Mouse (Mus musculus) heart, adult 2 months (tissue): ENCODE results near the gene Trpm8. TPM values are rescaled to one million over a fixed set of nuclear protein-coding genes. Genes with fewer than 3 reads are reported as not detected.

Source experiments
- DNase-seq, 2 experiments: peaks; one replicate each; pipeline ENCODE4 v3.0.0; 2021
- H3K27ac ChIP-seq: fragments of 200-600 bp; 2 replicates; pipeline ENCODE4 v1.8.1; 2022
- H3K27me3 ChIP-seq: fragments of 200-500 bp; 2 replicates; pipeline ENCODE4 v1.6.1; 2012; ENCODE audit warnings: mild to moderate bottlenecking, low read length, inconsistent platforms, mixed read lengths; ENCODE audit not compliant: control insufficient read depth, insufficient read depth
- H3K36me3 ChIP-seq: fragments of 200-500 bp; 2 replicates; pipeline ENCODE4 v1.6.1; 2012; ENCODE audit warnings: low read length, inconsistent platforms; ENCODE audit not compliant: control insufficient read depth, insufficient read depth
- H3K4me1 ChIP-seq: fragments of 200-500 bp; 2 replicates; pipeline ENCODE4 v1.6.1; 2011; ENCODE audit warnings: low read length; ENCODE audit not compliant: control insufficient read depth, insufficient read depth
- H3K4me3 ChIP-seq: fragments of 200-600 bp; 2 replicates; pipeline ENCODE4 v1.8.1; 2022
- H3K79me2 ChIP-seq: fragments of 200-500 bp; replicated peaks from 2 replicates; pipeline ENCODE4 v1.6.1; 2012; ENCODE audit warnings: mild to moderate bottlenecking, inconsistent platforms, low read length, moderate library complexity, mixed read lengths; ENCODE audit not compliant: control insufficient read depth, insufficient read depth
- H3K9ac ChIP-seq: fragments of 200-500 bp; 2 replicates; pipeline ENCODE4 v1.6.1; 2012; ENCODE audit warnings: low read depth, mild to moderate bottlenecking, control low read depth, inconsistent platforms, low read length, mixed read lengths
- CTCF ChIP-seq: fragments of 200-600 bp; IDR thresholded peaks from 2 replicates; pipeline ENCODE4 v1.8.1; 2022; ENCODE audit warnings: antibody characterized with exemption, mild to moderate bottlenecking, moderate library complexity
- EP300 ChIP-seq: fragments of 200-500 bp; IDR thresholded peaks from 2 replicates; pipeline ENCODE4 v1.6.1; 2011; ENCODE audit warnings: low read depth, low read length, control low read depth; ENCODE audit not compliant: insufficient read depth
- POLR2A ChIP-seq: fragments of 200-500 bp; IDR thresholded peaks from 2 replicates; pipeline ENCODE4 v1.6.1; 2011; ENCODE audit warnings: mild to moderate bottlenecking, low read depth, low read length, control low read depth; ENCODE audit not compliant: insufficient read depth
- WGBS: fragments of 180-500 bp; shearing (Covaris S2); methylation state at CpG from one replicate; pipeline ENCODE4 v1.1.7; 2018; 5-methylcytosine and 5-hydroxymethylcytosine counted together
- intact Hi-C: fragments of 180-260 bp; cut with DNase I; formaldehyde crosslinking; loops from one replicate; pipeline ENCODE4 v1.15.1; 2025
- polyA plus RNA-seq: library from polyadenylated mRNA; depleted of rRNA; stranded (reverse); fragments of >200 nt; gene quantifications from 2 replicates; pipeline ENCODE4 v1.2.3, GENCODE M21; 2012
- total RNA-seq, 2 experiments: library from RNA; stranded (reverse); gene quantifications; 2 replicates each; pipeline ENCODE4 v1.2.3; 2021

The Trpm8 gene
- total and polyA plus RNA-seq, 3 experiments: not detected

DNA sequence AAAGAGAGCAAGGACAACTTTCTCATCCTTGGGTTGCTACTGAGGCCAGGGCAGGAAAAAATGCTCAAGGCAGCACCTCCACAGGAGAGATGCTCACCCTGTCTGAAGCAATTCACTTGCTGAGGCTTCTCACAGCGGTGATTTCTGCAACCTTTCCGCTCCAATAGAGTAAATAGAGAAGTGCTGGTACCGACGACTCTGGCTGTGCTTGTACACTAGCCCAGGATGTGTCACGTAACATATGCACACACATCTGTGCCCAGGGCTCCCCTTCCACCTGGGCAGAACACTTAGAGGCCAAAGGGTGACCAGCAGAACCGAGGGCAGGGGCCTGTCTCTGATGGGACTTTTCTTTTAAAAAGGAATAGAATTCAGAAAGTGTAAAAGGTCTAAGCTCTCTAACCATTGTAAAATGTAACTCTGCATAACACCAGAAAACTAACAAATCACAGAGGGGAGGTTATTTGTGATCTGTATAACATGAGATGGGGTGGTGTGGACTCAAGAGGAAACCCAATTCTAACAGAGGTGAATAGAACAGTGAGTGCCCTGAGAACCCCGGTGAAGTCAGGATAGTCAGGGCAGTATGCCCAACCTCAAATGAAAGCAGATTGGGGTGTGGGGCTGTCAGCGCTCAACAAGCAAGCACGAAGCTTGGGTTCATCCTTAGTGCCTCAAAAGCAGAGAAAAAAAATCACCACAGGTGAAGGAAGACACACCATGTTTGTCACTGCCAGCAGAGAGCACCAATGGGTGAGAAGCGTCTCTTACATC, 16.7 kb upstream of the Trpm8 start:
- peaks cover 3% of the 10 kb centered on the region for H3K4me1 ChIP-seq
- peak in 1 of 2 experiments; percentile 29 for DNase-seq
- no peak overlapping the region for H3K27ac ChIP-seq
- no peaks in the 10 kb centered on the region for H3K27me3 ChIP-seq
- no peaks in the 10 kb centered on the region for H3K36me3 ChIP-seq
- intact Hi-C loops: no loop called here
- no peak overlapping the region for H3K9ac ChIP-seq
- no peaks in the 10 kb centered on the region for H3K79me2 ChIP-seq
- no peak overlapping the region for H3K4me3 ChIP-seq
- TF ChIP-seq CTCF: no peak
- no peak for TF ChIP-seq POLR2A
- TF ChIP-seq EP300: no peak
- WGBS: 83% methylated on average over 10 of the region's 10 CpGs

DNA sequence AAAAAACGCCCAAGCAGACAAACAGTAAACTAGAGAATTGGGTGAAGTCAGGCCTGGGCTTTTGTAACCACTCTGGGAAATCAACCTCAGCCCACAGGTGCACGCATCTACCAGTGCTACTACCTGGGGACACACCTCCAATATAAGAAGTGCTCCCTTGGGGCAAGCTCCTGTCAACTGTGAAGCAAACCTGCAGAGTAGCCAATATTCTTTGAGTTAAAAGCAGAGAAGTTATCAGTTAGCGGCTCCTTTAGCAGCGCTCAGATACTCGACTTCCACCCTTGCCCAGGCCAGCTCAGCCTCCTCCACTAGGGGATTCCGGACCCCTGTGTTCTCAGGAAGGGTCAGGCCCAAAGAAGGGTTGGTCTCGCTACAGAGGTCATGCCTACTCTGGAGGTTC, 15.8 kb upstream of the Trpm8 start:
- Histone ChIP-seq H3K27ac (no peak overlapping the region), H3K4me3 (no peak overlapping the region), H3K4me1 (peaks cover 3% of the 10 kb centered on the region), H3K79me2 (no peaks in the 10 kb centered on the region), H3K9ac (no peak overlapping the region), H3K27me3 (no peaks in the 10 kb centered on the region), H3K36me3 (no peaks in the 10 kb centered on the region)
- DNase-seq: no peak
- WGBS: 83% methylated on average over 7 of the region's 7 CpGs
- TF ChIP-seq POLR2A: no peak
- intact Hi-C loops: no loop called here

DNA sequence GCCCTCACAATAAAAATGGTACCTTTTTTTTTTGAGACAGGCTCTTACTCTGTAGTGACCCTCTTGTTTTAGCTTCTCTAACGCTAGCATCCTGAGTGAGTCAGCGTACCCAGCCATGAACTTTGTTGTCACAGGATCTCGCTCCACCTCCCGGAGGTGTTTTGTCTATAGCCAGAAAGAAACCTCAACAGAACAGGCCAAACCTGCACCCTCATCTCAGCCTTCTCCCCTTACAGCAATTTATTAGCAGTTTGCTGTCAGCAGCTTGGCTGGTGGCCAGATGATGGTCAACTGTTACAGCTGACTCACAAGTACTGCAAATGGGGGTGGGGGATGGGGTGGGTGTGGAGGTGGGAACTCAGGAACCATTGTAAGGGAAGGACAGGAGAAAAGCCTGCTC, 15.2 kb upstream of the Trpm8 start:
- Histone ChIP-seq H3K9ac (no peak overlapping the region), H3K36me3 (no peaks in the 10 kb centered on the region), H3K27ac (no peak overlapping the region), H3K27me3 (no peaks in the 10 kb centered on the region), H3K4me1 (peaks cover 3% of the 10 kb centered on the region), H3K79me2 (no peaks in the 10 kb centered on the region), H3K4me3 (no peak overlapping the region)
- WGBS: 75% methylated on average over 4 of the region's 4 CpGs
- intact Hi-C loops: no loop called here
- DNase-seq: peak in 1 of 2 experiments; percentile 40
- TF ChIP-seq POLR2A (no peak), EP300 (no peak), CTCF (no peak)

DNA sequence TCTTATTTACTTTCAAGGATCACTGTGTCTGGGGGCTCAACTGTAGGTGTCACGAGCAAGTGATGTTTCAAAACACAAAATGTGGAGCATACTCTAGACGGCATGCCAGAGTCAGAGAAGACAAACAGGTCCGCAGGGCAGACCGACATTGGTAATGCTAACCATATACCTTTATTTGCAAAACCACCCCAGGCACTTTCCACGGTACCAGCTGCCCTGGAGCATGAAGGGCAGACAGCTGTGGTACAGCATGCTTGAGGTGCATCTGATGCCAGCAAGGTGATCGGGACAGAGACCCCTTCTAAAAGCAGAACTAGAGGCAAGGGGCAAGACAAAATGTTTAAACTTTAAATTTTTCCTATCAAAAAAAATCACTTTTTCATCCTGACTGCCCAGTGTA, 14.5 kb upstream of the Trpm8 start:
- H3K4me1 ChIP-seq: peaks cover 3% of the 10 kb centered on the region
- 77% methylated on average over 6 of the region's 6 CpGs for WGBS

DNA sequence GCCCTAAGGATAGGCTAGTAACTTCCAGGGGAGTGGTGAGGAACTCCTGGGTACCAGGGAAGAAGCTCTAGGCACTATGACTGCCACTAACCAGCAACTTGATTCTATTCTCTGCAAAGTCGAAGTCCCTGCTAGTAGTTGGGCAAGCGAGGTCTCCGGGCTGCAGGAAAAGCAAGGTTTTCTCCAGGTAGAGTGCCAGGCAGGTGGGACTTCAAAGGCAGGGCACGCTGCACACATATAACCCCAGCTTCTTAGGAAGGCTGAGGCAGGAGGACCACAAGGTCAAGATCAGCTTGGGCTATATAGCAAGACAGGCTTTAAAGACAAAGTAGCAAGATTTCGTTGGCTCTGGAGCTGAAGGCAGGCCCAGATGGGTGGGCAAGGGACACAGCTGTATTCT, 13.7 kb upstream of the Trpm8 start:
- intact Hi-C loops: loop anchor here (1.0 kb wide), 1 partner anchor 13 kb away; no protein-coding TSS in a partner anchor
- H3K79me2 ChIP-seq: no peaks in the 10 kb centered on the region
- peak in 1 of 2 experiments; percentile 36 for DNase-seq
- TF ChIP-seq CTCF (no peak), EP300 (no peak), POLR2A (no peak)
- no peak overlapping the region for H3K9ac ChIP-seq
- peaks cover 3% of the 10 kb centered on the region for H3K4me1 ChIP-seq
- WGBS: 93% methylated on average over 5 of the region's 5 CpGs
- no peaks in the 10 kb centered on the region for H3K27me3 ChIP-seq
- H3K27ac ChIP-seq: no peak overlapping the region
- H3K36me3 ChIP-seq: no peaks in the 10 kb centered on the region
- no peak overlapping the region for H3K4me3 ChIP-seq

More for the DNA sequence above, 14.5 kb upstream of the Trpm8 start:
- H3K79me2 ChIP-seq: no peaks in the 10 kb centered on the region
- intact Hi-C loops: no loop called here
- H3K9ac ChIP-seq: no peak overlapping the region
- peak in 1 of 2 experiments; percentile 36 for DNase-seq
- no peak overlapping the region for H3K4me3 ChIP-seq
- no peaks in the 10 kb centered on the region for H3K36me3 ChIP-seq
- TF ChIP-seq EP300 (no peak), POLR2A (no peak)
- H3K27ac ChIP-seq: no peak overlapping the region
- H3K27me3 ChIP-seq: no peaks in the 10 kb centered on the region

DNA sequence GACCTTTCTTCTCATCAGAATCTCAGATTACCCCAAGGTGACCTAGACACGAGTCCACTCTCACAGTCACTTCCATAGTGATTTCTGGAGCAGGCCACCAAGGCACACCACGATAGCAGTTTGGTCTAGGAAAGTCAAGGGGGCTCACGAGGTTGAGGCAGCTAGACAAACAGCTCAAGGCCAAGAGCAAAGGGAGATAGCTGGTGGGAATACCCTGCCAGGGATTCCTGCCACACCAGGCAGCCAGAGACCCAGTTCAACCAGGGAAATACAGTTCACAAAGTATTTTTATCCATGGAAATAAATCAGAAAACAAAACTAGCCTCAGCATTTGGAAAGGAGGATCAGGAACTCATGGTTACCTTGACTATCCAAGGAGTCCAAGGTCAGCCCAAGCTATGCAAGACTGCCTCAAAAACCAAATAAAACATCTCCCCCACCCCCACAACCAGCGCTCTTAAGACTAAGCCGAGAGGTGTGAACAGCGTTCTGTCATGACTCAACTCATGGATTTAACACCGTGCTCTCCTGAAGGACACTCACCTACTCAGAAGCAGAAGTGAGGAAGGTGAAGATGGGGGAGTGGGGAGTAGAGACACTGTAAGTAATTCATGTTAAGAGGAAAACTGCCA, 13.1 kb upstream of the Trpm8 start:
- Histone ChIP-seq H3K27me3 (no peaks in the 10 kb centered on the region), H3K36me3 (no peaks in the 10 kb centered on the region), H3K4me3 (no peak overlapping the region), H3K9ac (no peak overlapping the region), H3K27ac (no peak overlapping the region), H3K4me1 (no peaks in the 10 kb centered on the region), H3K79me2 (no peaks in the 10 kb centered on the region)
- intact Hi-C loops: loop anchor here (1.0 kb wide), 1 partner anchor 12 kb away; no protein-coding TSS in a partner anchor
- WGBS: 80% methylated on average over 7 of the region's 7 CpGs
- DNase-seq: peak in 1 of 2 experiments; percentile 22
- TF ChIP-seq POLR2A: no peak
- TF ChIP-seq EP300: no peak
- no peak for TF ChIP-seq CTCF
